Comparison of ENCODE assay signal across 26 mouse cellular contexts in genomic region chr3:122547469-122547868, GRCm38 (mm10).
A peak's percentile ranks its signal among the peaks of the same experiment; 100 is the strongest.
DNase-seq lines count a peak whose midpoint lies in the region; ATAC-seq lines count a peak whose summit lies in the region.
"Had no signal": no experiment of that assay in that cellular context is flagged by ENCODE, and none has a peak within 500 bp of the region (broad histone marks: within the 10 kb centered on the region; RNA-seq: fewer than 3 reads in every experiment).

No protein-coding gene starts in this region.

- H3K4me2 ChIP-seq in liver, embryonic 16.5 days (ENCODE audit: low read depth, low read length), result no peak overlapping the region
- H3K4me2 ChIP-seq: hindbrain, embryonic 14.5 days; limb, embryonic 12.5 days had no signal

- H3K4me1 ChIP-seq in liver, embryonic 16.5 days (ENCODE audit: control insufficient read depth, low read depth, low read length), result peaks cover 3% of the 10 kb centered on the region
- H3K4me1 ChIP-seq: embryonic facial prominence, embryonic 10.5 days; forebrain, embryonic 10.5 days; limb, embryonic 12.5 days; midbrain, embryonic 10.5 days had no signal

- no peak overlapping the region for H3K27ac ChIP-seq in liver, embryonic 16.5 days (ENCODE audit: low read length)
- H3K27ac ChIP-seq: embryonic facial prominence, embryonic 10.5 days; forebrain, embryonic 10.5 days; hindbrain, embryonic 14.5 days; limb, embryonic 12.5 days; midbrain, embryonic 10.5 days had no signal

- no peaks in the 10 kb centered on the region for H3K36me3 ChIP-seq in liver, embryonic 16.5 days (ENCODE audit: control insufficient read depth, insufficient read depth)

- no peak for DNase-seq in frontal cortex, postnatal 10 days (ENCODE audit: low spot score in 2 of 2)
- peak; percentile 27 to 41 for DNase-seq in right cerebral cortex, adult 2 months (ENCODE audit: low spot score in 2 of 2)
- no peak for DNase-seq in right cerebral cortex, postnatal 10 days (ENCODE audit: low spot score in 2 of 2)
- peak; percentile 22 for DNase-seq in telencephalon, adult 2 months (ENCODE audit: low read depth, low spot score)
- DNase-seq in thymus, postnatal 10 days (ENCODE audit: low spot score in 2 of 2), result no peak
- no peak for DNase-seq in ovary, postnatal 10 days (ENCODE audit: low spot score)
- DNase-seq: adrenal gland, postnatal 25 days; cerebellum, adult 2 months; gastrocnemius, postnatal 36 days; heart, postnatal 4 days; kidney, adult 8-10 months; kidney, postnatal 10 days; lung, adult 2 months; lung, postnatal 14 days; right cerebral cortex, postnatal 14 days; spleen, adult 18-20 months; thymus, postnatal 25 days had no signal

- no peak overlapping the region for H3K4me3 ChIP-seq in liver, embryonic 16.5 days (ENCODE audit: low read depth, low read length)
- H3K4me3 ChIP-seq: embryonic facial prominence, embryonic 10.5 days; forebrain, embryonic 10.5 days; limb, embryonic 12.5 days; midbrain, embryonic 10.5 days had no signal

- no peaks in the 10 kb centered on the region for H3K27me3 ChIP-seq in liver, embryonic 16.5 days (ENCODE audit: control insufficient read depth, insufficient read depth, low read depth, low read length)
- H3K27me3 ChIP-seq: limb, embryonic 12.5 days had no signal

- no peaks in the 10 kb centered on the region for H3K9me3 ChIP-seq in liver, embryonic 16.5 days (replicated peaks; ENCODE audit: control insufficient read depth, low read length)
- H3K9me3 ChIP-seq: embryonic facial prominence, embryonic 10.5 days; forebrain, embryonic 10.5 days; limb, embryonic 12.5 days; midbrain, embryonic 10.5 days had no signal

- H3K9ac ChIP-seq in liver, embryonic 16.5 days (ENCODE audit: low read depth, low read length), result no peak overlapping the region
- H3K9ac ChIP-seq: hindbrain, embryonic 14.5 days; limb, embryonic 12.5 days had no signal

- peak; percentile 39 for ATAC-seq in frontal cortex, adult (ENCODE audit: low TSS enrichment)
- peak; percentile 51 for ATAC-seq in liver, embryonic 16.5 days (ENCODE audit: low read depth)
- ATAC-seq: forebrain, embryonic 16.5 days; inflammation-experienced regulatory T-cells, adult 6 months had no signal

- 27% methylated on average over 4 of the region's 4 CpGs for WGBS in liver, embryonic 16.5 days (ENCODE audit: insufficient replicate concordance)

Comparison
In these comparisons a context has a peak if more than half of its experiments do, and no peak if none do; other contexts are left out.
1. DNase-seq: peak in right cerebral cortex, adult 2 months (2 of 2) and telencephalon, adult 2 months (single experiment); none in frontal cortex, postnatal 10 days (0 of 2), right cerebral cortex, postnatal 10 days (0 of 2), thymus, postnatal 10 days (0 of 2) and ovary, postnatal 10 days (single experiment).